Mouse (Mus musculus): ENCODE results near the gene 9130019O22Rik. TPM values are rescaled to one million over a fixed set of nuclear protein-coding genes. Genes with fewer than 3 reads are reported as not detected.
A peak's percentile ranks its signal among the peaks of the same experiment; 100 is the strongest.
"Not testable (repeated sequence)": the region's sequence is repeated elsewhere in the genome, so short reads cannot be mapped to it uniquely, and the experiment has no call there.

The 9130019O22Rik gene
- polyA plus RNA-seq, 1 experiment from 2014 or later: 5.4 TPM

GRCm38 (mm10) chr7:127364166-127364565 lies 22.8 kb downstream of the 9130019O22Rik start:
- Histone ChIP-seq H3K9me3 (ENCODE audit: control insufficient read depth, low read length) (no peaks in the 10 kb centered on the region), H3K36me3 (ENCODE audit: control insufficient read depth, insufficient read depth, low read length) (no peaks in the 10 kb centered on the region), H3K4me1 (replicated peaks; ENCODE audit: control insufficient read depth, insufficient read depth, low read length) (no peaks in the 10 kb centered on the region), H3K27me3 (ENCODE audit: control insufficient read depth, insufficient read depth, low read length) (0 out of 2 replicates have a peak, but pooled peaks cover 2% of the 10 kb centered on the region), H3K4me3 (ENCODE audit: low read depth, low read length) (no peak overlapping the region), H3K9ac (ENCODE audit: low read depth, low read length) (no peak overlapping the region), H3K4me2 (replicated peaks; ENCODE audit: low read depth, low read length) (no peak overlapping the region), H3K27ac (ENCODE audit: low read depth, low read length) (no peak overlapping the region)
- DNase-seq (ENCODE audit: low spot score) (no peak), ATAC-seq (ENCODE audit: low FRiP score) (no peak)
- WGBS: 55% methylated on average over 4 of the region's 4 CpGs

GRCm38 (mm10) chr7:127363475-127363921 lies 23.5 kb downstream of the 9130019O22Rik start:
- Histone ChIP-seq H3K4me1 (replicated peaks; ENCODE audit: control insufficient read depth, insufficient read depth, low read length) (no peaks in the 10 kb centered on the region), H3K9ac (ENCODE audit: low read depth, low read length) (peak overlapping the region; percentile 21; the same call in 1 of the 2 replicates), H3K4me3 (ENCODE audit: low read depth, low read length) (peak overlapping the region; percentile 27), H3K27ac (ENCODE audit: low read depth, low read length) (no peak overlapping the region), H3K27me3 (ENCODE audit: control insufficient read depth, insufficient read depth, low read length) (0 out of 2 replicates have a peak, but pooled peaks cover 2% of the 10 kb centered on the region), H3K36me3 (ENCODE audit: control insufficient read depth, insufficient read depth, low read length) (no peaks in the 10 kb centered on the region), H3K9me3 (ENCODE audit: control insufficient read depth, low read length) (no peaks in the 10 kb centered on the region), H3K4me2 (replicated peaks; ENCODE audit: low read depth, low read length) (peak overlapping the region; percentile 66)
- WGBS: 2% methylated on average over 24 of the region's 24 CpGs
- DNase-seq (ENCODE audit: low spot score): peak; percentile 51
- no peak for ATAC-seq (ENCODE audit: low FRiP score)

GRCm38 (mm10) chr7:127362418-127362817 lies 24.5 kb downstream of the 9130019O22Rik start:
- DNase-seq (ENCODE audit: low spot score): peak; percentile 73
- not testable (repeated sequence) for H3K4me3 ChIP-seq (ENCODE audit: low read depth, low read length); H3K27me3 ChIP-seq (ENCODE audit: control insufficient read depth, insufficient read depth, low read length); ATAC-seq (ENCODE audit: low FRiP score); H3K27ac ChIP-seq (ENCODE audit: low read depth, low read length); H3K36me3 ChIP-seq (ENCODE audit: control insufficient read depth, insufficient read depth, low read length); H3K9me3 ChIP-seq (ENCODE audit: control insufficient read depth, low read length); H3K4me1 ChIP-seq (replicated peaks; ENCODE audit: control insufficient read depth, insufficient read depth, low read length); H3K9ac ChIP-seq (ENCODE audit: low read depth, low read length)
- 0 out of 2 replicates have a peak overlapping the region, but pooled peaks have one; percentile 11 for H3K4me2 ChIP-seq (replicated peaks; ENCODE audit: low read depth, low read length)
- 22% methylated on average over 13 of the region's 13 CpGs for WGBS

- no peaks in the 10 kb centered on the region for H3K4me1 ChIP-seq (replicated peaks; ENCODE audit: control insufficient read depth, insufficient read depth, low read length)
- H3K4me2 ChIP-seq (replicated peaks; ENCODE audit: low read depth, low read length): no peak overlapping the region
- 39% methylated on average over 13 of the region's 13 CpGs for WGBS
- H3K9me3 ChIP-seq (ENCODE audit: control insufficient read depth, low read length): no peaks in the 10 kb centered on the region
- H3K27me3 ChIP-seq (ENCODE audit: control insufficient read depth, insufficient read depth, low read length): 0 out of 2 replicates have a peak, but pooled peaks cover 2% of the 10 kb centered on the region
- no peak overlapping the region for H3K27ac ChIP-seq (ENCODE audit: low read depth, low read length)
- DNase-seq (ENCODE audit: low spot score) (no peak), ATAC-seq (ENCODE audit: low FRiP score) (no peak)
- H3K36me3 ChIP-seq (ENCODE audit: control insufficient read depth, insufficient read depth, low read length): no peaks in the 10 kb centered on the region
- no peak overlapping the region for H3K4me3 ChIP-seq (ENCODE audit: low read depth, low read length)
- H3K9ac ChIP-seq (ENCODE audit: low read depth, low read length): no peak overlapping the region
Measured at GRCm38 (mm10) chr7:127361449-127361848, 25.5 kb downstream of the 9130019O22Rik start.

- Histone ChIP-seq H3K4me1 (replicated peaks; ENCODE audit: control insufficient read depth, insufficient read depth, low read length) (no peaks in the 10 kb centered on the region), H3K9ac (ENCODE audit: low read depth, low read length) (no peak overlapping the region), H3K9me3 (ENCODE audit: control insufficient read depth, low read length) (no peaks in the 10 kb centered on the region), H3K27ac (ENCODE audit: low read depth, low read length) (no peak overlapping the region), H3K4me3 (ENCODE audit: low read depth, low read length) (no peak overlapping the region), H3K4me2 (replicated peaks; ENCODE audit: low read depth, low read length) (no peak overlapping the region), H3K27me3 (ENCODE audit: control insufficient read depth, insufficient read depth, low read length) (0 out of 2 replicates have a peak, but pooled peaks cover 2% of the 10 kb centered on the region), H3K36me3 (ENCODE audit: control insufficient read depth, insufficient read depth, low read length) (no peaks in the 10 kb centered on the region)
- whole genome bisulfite sequencing: 79% methylated on average over 4 of the region's 4 CpGs
- DNase-seq (ENCODE audit: low spot score) (no peak), ATAC-seq (ENCODE audit: low FRiP score) (no peak)
Measured at GRCm38 (mm10) chr7:127360265-127360664, 26.7 kb downstream of the 9130019O22Rik start.

- no peak for DNase-seq (ENCODE audit: low spot score)
- H3K4me2 ChIP-seq (replicated peaks; ENCODE audit: low read depth, low read length): no peak overlapping the region
- H3K27me3 ChIP-seq (ENCODE audit: control insufficient read depth, insufficient read depth, low read length): 0 out of 2 replicates have a peak, but pooled peaks cover 2% of the 10 kb centered on the region
- ATAC-seq (ENCODE audit: low FRiP score): no peak
- no peak overlapping the region for H3K4me3 ChIP-seq (ENCODE audit: low read depth, low read length)
- no peaks in the 10 kb centered on the region for H3K36me3 ChIP-seq (ENCODE audit: control insufficient read depth, insufficient read depth, low read length)
- 66% methylated on average over 4 of the region's 4 CpGs for WGBS
- no peak overlapping the region for H3K9ac ChIP-seq (ENCODE audit: low read depth, low read length)
- no peaks in the 10 kb centered on the region for H3K9me3 ChIP-seq (ENCODE audit: control insufficient read depth, low read length)
- H3K27ac ChIP-seq (ENCODE audit: low read depth, low read length): no peak overlapping the region
- H3K4me1 ChIP-seq (replicated peaks; ENCODE audit: control insufficient read depth, insufficient read depth, low read length): no peaks in the 10 kb centered on the region
Measured at GRCm38 (mm10) chr7:127358472-127358871, 28.5 kb downstream of the 9130019O22Rik start.

- H3K36me3 ChIP-seq (ENCODE audit: control insufficient read depth, insufficient read depth, low read length): no peaks in the 10 kb centered on the region
- H3K27ac ChIP-seq (ENCODE audit: low read depth, low read length): no peak overlapping the region
- DNase-seq (ENCODE audit: low spot score) (no peak), ATAC-seq (ENCODE audit: low FRiP score) (no peak)
- no peak overlapping the region for H3K9ac ChIP-seq (ENCODE audit: low read depth, low read length)
- H3K4me1 ChIP-seq (replicated peaks; ENCODE audit: control insufficient read depth, insufficient read depth, low read length): no peaks in the 10 kb centered on the region
- H3K27me3 ChIP-seq (ENCODE audit: control insufficient read depth, insufficient read depth, low read length): no peaks in the 10 kb centered on the region
- H3K9me3 ChIP-seq (ENCODE audit: control insufficient read depth, low read length): no peaks in the 10 kb centered on the region
- H3K4me2 ChIP-seq (replicated peaks; ENCODE audit: low read depth, low read length): no peak overlapping the region
- WGBS: 64% methylated on average over 2 of the region's 2 CpGs
- no peak overlapping the region for H3K4me3 ChIP-seq (ENCODE audit: low read depth, low read length)
Measured at GRCm38 (mm10) chr7:127357871-127358270, 29.1 kb downstream of the 9130019O22Rik start.

GRCm38 (mm10) chr7:127355796-127356195 lies 31.2 kb downstream of the 9130019O22Rik start:
- no peak overlapping the region for H3K9ac ChIP-seq (ENCODE audit: low read depth, low read length)
- WGBS: 67% methylated on average over 3 of the region's 3 CpGs
- no peak overlapping the region for H3K4me2 ChIP-seq (replicated peaks; ENCODE audit: low read depth, low read length)
- H3K27me3 ChIP-seq (ENCODE audit: control insufficient read depth, insufficient read depth, low read length): no peaks in the 10 kb centered on the region
- no peaks in the 10 kb centered on the region for H3K4me1 ChIP-seq (replicated peaks; ENCODE audit: control insufficient read depth, insufficient read depth, low read length)
- no peaks in the 10 kb centered on the region for H3K36me3 ChIP-seq (ENCODE audit: control insufficient read depth, insufficient read depth, low read length)
- no peak overlapping the region for H3K4me3 ChIP-seq (ENCODE audit: low read depth, low read length)
- DNase-seq (ENCODE audit: low spot score): no peak
- no peaks in the 10 kb centered on the region for H3K9me3 ChIP-seq (ENCODE audit: control insufficient read depth, low read length)
- no peak for ATAC-seq (ENCODE audit: low FRiP score)
- no peak overlapping the region for H3K27ac ChIP-seq (ENCODE audit: low read depth, low read length)

GRCm38 (mm10) chr7:127351230-127352004 lies 35.5 kb downstream of the 9130019O22Rik start:
- no peaks in the 10 kb centered on the region for H3K9me3 ChIP-seq (ENCODE audit: control insufficient read depth, low read length)
- H3K4me2 ChIP-seq (replicated peaks; ENCODE audit: low read depth, low read length): no peak overlapping the region
- H3K4me1 ChIP-seq (replicated peaks; ENCODE audit: control insufficient read depth, insufficient read depth, low read length): no peaks in the 10 kb centered on the region
- H3K4me3 ChIP-seq (ENCODE audit: low read depth, low read length): no peak overlapping the region
- DNase-seq (ENCODE audit: low spot score) (no peak), ATAC-seq (ENCODE audit: low FRiP score) (no peak)
- no peak overlapping the region for H3K27ac ChIP-seq (ENCODE audit: low read depth, low read length)
- no peaks in the 10 kb centered on the region for H3K27me3 ChIP-seq (ENCODE audit: control insufficient read depth, insufficient read depth, low read length)
- 90% methylated on average over 5 of the region's 5 CpGs for WGBS
- no peaks in the 10 kb centered on the region for H3K36me3 ChIP-seq (ENCODE audit: control insufficient read depth, insufficient read depth, low read length)
- no peak overlapping the region for H3K9ac ChIP-seq (ENCODE audit: low read depth, low read length)

All from hindbrain, embryonic 11.5 days (tissue).